Mouse (Mus musculus) MEL (cell line): ENCODE measurements at regions not wholly inside any gene's neighbourhood (a gene's known extent, or its start where the extent isn't known, plus 50 kb on each side); places are given as distances from the start of the nearest gene placed in this dataset.

ENCODE experiments used
- DNase-seq: peaks from one replicate; pipeline ENCODE4 v3.0.0; 2011; ENCODE audit warnings: low read depth, low spot score
- H3K27ac ChIP-seq: 2 replicates; pipeline ENCODE4 v1.5.1; 2012; ENCODE audit warnings: low read depth, mild to moderate bottlenecking, control low read depth, low read length, moderate library complexity; ENCODE audit not compliant: control insufficient read depth
- H3K27me3 ChIP-seq, 2 experiments: fragments of 150-350 bp in 1 of 2; sonication (generic) in 1 of 2; 2 replicates each; pipeline ENCODE4 v1.6.1; 2012; ENCODE audit warnings: low read length in 2 of 2, mild to moderate bottlenecking in 2 of 2, improper control_type of control experiment in 1 of 2, moderate library complexity in 1 of 2; ENCODE audit not compliant: insufficient read depth in 2 of 2, control insufficient read depth in 1 of 2
- H3K36me3 ChIP-seq, 2 experiments: 2 replicates each; pipeline ENCODE4 v1.6.1; 2012 to 2014; ENCODE audit warnings: low read length in 2 of 2, improper control_type of control experiment in 1 of 2, inconsistent platforms in 1 of 2, mild to moderate bottlenecking in 1 of 2; ENCODE audit not compliant: insufficient read depth in 2 of 2, control insufficient read depth in 1 of 2
- H3K4me1 ChIP-seq, 2 experiments: fragments of 150-350 bp in 1 of 2; sonication (generic) in 1 of 2; 2 replicates each; pipeline ENCODE4 v1.6.1; 2012; ENCODE audit warnings: low read length in 2 of 2, improper control_type of control experiment in 1 of 2, mild to moderate bottlenecking in 1 of 2; ENCODE audit not compliant: insufficient read depth in 2 of 2, control insufficient read depth in 1 of 2
- H3K4me3 ChIP-seq, 2 experiments: fragments of 150-350 bp in 1 of 2; sonication (generic) in 1 of 2; 2 replicates each; pipeline ENCODE4 v1.5.1; 2012; ENCODE audit warnings: low read depth in 2 of 2, low read length in 2 of 2, mild to moderate bottlenecking in 2 of 2, moderate library complexity in 2 of 2, control low read depth in 1 of 2, improper control_type of control experiment in 1 of 2; ENCODE audit not compliant: control insufficient read depth in 1 of 2, insufficient read depth in 1 of 2
- H3K79me2 ChIP-seq: 2 replicates; pipeline ENCODE4 v1.6.1; 2012; ENCODE audit warnings: mild to moderate bottlenecking, low read length, moderate library complexity; ENCODE audit not compliant: control insufficient read depth, poor library complexity, insufficient read depth
- H3K9ac ChIP-seq: 2 replicates; pipeline ENCODE4 v1.6.1; 2012; ENCODE audit warnings: low read depth, mild to moderate bottlenecking, control low read depth, low read length, moderate library complexity; ENCODE audit not compliant: control insufficient read depth, poor library complexity, severe bottlenecking
- H3K9me3 ChIP-seq: fragments of 150-350 bp; sonication (generic); replicated peaks from 2 replicates; pipeline ENCODE4 v1.6.1; 2012; ENCODE audit warnings: mild to moderate bottlenecking, low read length, improper control_type of control experiment, moderate library complexity; ENCODE audit not compliant: insufficient read depth
- CHD1 ChIP-seq: IDR thresholded peaks from 2 replicates; pipeline ENCODE4 v1.6.1; 2012; ENCODE audit warnings: low read depth, mild to moderate bottlenecking, inconsistent platforms, low read length, improper control_type of control experiment
- ELF1 ChIP-seq: IDR thresholded peaks from 2 replicates; pipeline ENCODE4 v1.6.1; 2014; ENCODE audit warnings: low read depth, mild to moderate bottlenecking, inconsistent platforms, low read length, improper control_type of control experiment, moderate library complexity
- EP300 ChIP-seq, 2 experiments: IDR thresholded peaks; 2 replicates each; pipeline ENCODE4 v1.6.1; 2011; ENCODE audit warnings: improper control_type of control experiment in 2 of 2, low read length in 2 of 2, low read depth in 1 of 2, mild to moderate bottlenecking in 1 of 2
- GABPA ChIP-seq: IDR thresholded peaks from 2 replicates; pipeline ENCODE4 v1.6.1; 2012; ENCODE audit warnings: low read depth, mild to moderate bottlenecking, inconsistent platforms, low read length, improper control_type of control experiment, moderate library complexity
- GATA1 ChIP-seq: IDR thresholded peaks from 2 replicates; pipeline ENCODE4 v1.6.1; 2011; ENCODE audit warnings: low read depth, low read length, improper control_type of control experiment
- JUND ChIP-seq: IDR thresholded peaks from 2 replicates; pipeline ENCODE4 v1.6.1; 2011; ENCODE audit warnings: low read depth, mild to moderate bottlenecking, improper control_type of control experiment, low read length
- MAX ChIP-seq: IDR thresholded peaks from 2 replicates; pipeline ENCODE4 v1.6.1; 2011; ENCODE audit warnings: low read length, improper control_type of control experiment
- MYB ChIP-seq: IDR thresholded peaks from 2 replicates; pipeline ENCODE4 v1.6.1; 2011; ENCODE audit warnings: mild to moderate bottlenecking, low read depth, low read length, improper control_type of control experiment
- MYC ChIP-seq: IDR thresholded peaks from 2 replicates; pipeline ENCODE4 v1.6.1; 2011; ENCODE audit warnings: low read depth, mild to moderate bottlenecking, low read length, improper control_type of control experiment, moderate library complexity
- POLR2AphosphoS5 ChIP-seq: IDR thresholded peaks from 2 replicates; pipeline ENCODE4 v1.6.1; 2012; ENCODE audit warnings: low read depth, borderline replicate concordance, mild to moderate bottlenecking, inconsistent platforms, low read length, moderate library complexity, mixed read lengths
- RAD21 ChIP-seq: IDR thresholded peaks from 2 replicates; pipeline ENCODE4 v1.6.1; 2011; ENCODE audit warnings: mild to moderate bottlenecking, low read depth, low read length, improper control_type of control experiment
- RCOR1 ChIP-seq: IDR thresholded peaks from 2 replicates; pipeline ENCODE4 v1.6.1; 2012; ENCODE audit warnings: low read depth, mild to moderate bottlenecking, inconsistent platforms, low read length, improper control_type of control experiment
- SMC3 ChIP-seq: IDR thresholded peaks from 2 replicates; pipeline ENCODE4 v1.6.1; 2011; ENCODE audit warnings: low read depth, low read length, improper control_type of control experiment
- TCF12 ChIP-seq: IDR thresholded peaks from 2 replicates; pipeline ENCODE4 v1.6.1; 2014; ENCODE audit warnings: low read depth, mild to moderate bottlenecking, inconsistent platforms, low read length, improper control_type of control experiment, moderate library complexity
- UBTF ChIP-seq: IDR thresholded peaks from 2 replicates; pipeline ENCODE4 v1.6.1; 2012; ENCODE audit warnings: low read depth, mild to moderate bottlenecking, inconsistent platforms, low read length, improper control_type of control experiment, moderate library complexity, borderline replicate concordance; ENCODE audit not compliant: insufficient read depth
- USF2 ChIP-seq, 2 experiments: IDR thresholded peaks; 2 replicates each; pipeline ENCODE4 v1.6.1; 2011 to 2012; ENCODE audit warnings: improper control_type of control experiment in 2 of 2, low read length in 2 of 2, borderline replicate concordance in 1 of 2, inconsistent platforms in 1 of 2, low read depth in 1 of 2, mild to moderate bottlenecking in 1 of 2; ENCODE audit not compliant: insufficient read depth in 1 of 2
- ZKSCAN1 ChIP-seq: IDR thresholded peaks from 2 replicates; pipeline ENCODE4 v1.6.1; 2012; ENCODE audit warnings: low read depth, mild to moderate bottlenecking, inconsistent platforms, low read length, improper control_type of control experiment, moderate library complexity
- ZNF384 ChIP-seq: IDR thresholded peaks from 2 replicates; pipeline ENCODE4 v1.6.1; 2012; ENCODE audit warnings: low read depth, mild to moderate bottlenecking, inconsistent platforms, low read length, improper control_type of control experiment

- H3K79me2 ChIP-seq = no peaks in the 10 kb centered on the region
- DNase-seq = no peak
- H3K9me3 ChIP-seq = no peaks in the 10 kb centered on the region
Observed at GRCm38 (mm10) chr3:124092404-124093121, 228.1 kb upstream of the Tram1l1 start.

GRCm38 (mm10) chr3:124113995-124114394 is 206.7 kb upstream of the Tram1l1 start:
- H3K27me3 ChIP-seq = no peaks in the 10 kb centered on the region
- no peaks in the 10 kb centered on the region for H3K36me3 ChIP-seq
- no peak overlapping the region for H3K27ac ChIP-seq
- H3K79me2 ChIP-seq = no peaks in the 10 kb centered on the region
- TF ChIP-seq RCOR1 = no peak
- TF ChIP-seq EP300 (IDR thresholded peaks at IDR 0.05; ENCODE audit: low read depth in 1 of 2, low read length in 2 of 2) = no peak
- TF ChIP-seq CHD1 = no peak
- no peak for TF ChIP-seq POLR2AphosphoS5
- H3K4me3 ChIP-seq = no peak overlapping the region
- DNase-seq = no peak
- H3K4me1 ChIP-seq = no peaks in the 10 kb centered on the region
- no peak overlapping the region for H3K9ac ChIP-seq
- no peaks in the 10 kb centered on the region for H3K9me3 ChIP-seq

More at GRCm38 (mm10) chr3:124092404-124093121, 228.1 kb upstream of the Tram1l1 start:
- Histone ChIP-seq H3K4me3 (no peak overlapping the region), H3K27me3 (no peaks in the 10 kb centered on the region), H3K4me1 (no peaks in the 10 kb centered on the region), H3K9ac (no peak overlapping the region), H3K27ac (no peak overlapping the region), H3K36me3 (no peaks in the 10 kb centered on the region)
- TF ChIP-seq ZKSCAN1 (no peak), MYB (no peak), ELF1 (no peak), POLR2AphosphoS5 (no peak)

- H3K27me3 ChIP-seq = no peaks in the 10 kb centered on the region
- no peaks in the 10 kb centered on the region for H3K36me3 ChIP-seq
- no peak for DNase-seq
- H3K27ac ChIP-seq = no peak overlapping the region
- H3K79me2 ChIP-seq = no peaks in the 10 kb centered on the region
- H3K9ac ChIP-seq = no peak overlapping the region
- no peak overlapping the region for H3K4me3 ChIP-seq
- H3K4me1 ChIP-seq = no peaks in the 10 kb centered on the region
- H3K9me3 ChIP-seq = no peaks in the 10 kb centered on the region
- no peak for TF ChIP-seq MYC
- no peak for TF ChIP-seq TCF12
- no peak for TF ChIP-seq USF2 (IDR thresholded peaks at IDR 0.05; ENCODE audit: borderline replicate concordance in 1 of 2, insufficient read depth in 1 of 2, low read depth in 1 of 2, low read length in 2 of 2)
- no peak for TF ChIP-seq UBTF
- no peak for TF ChIP-seq RAD21
- TF ChIP-seq JUND = no peak
- TF ChIP-seq GABPA = no peak
- no peak for TF ChIP-seq MAX
- no peak for TF ChIP-seq ZNF384
- no peak for TF ChIP-seq GATA1
- TF ChIP-seq SMC3 = no peak
- TF ChIP-seq CHD1 = no peak
- TF ChIP-seq ELF1 = no peak
Observed at GRCm38 (mm10) chr3:124156255-124156654, 164.4 kb upstream of the Tram1l1 start.
